Comparison of ENCODE assay signal across 20 mouse cellular contexts in genomic region chr5:8455565-8455964, GRCm38 (mm10). TPM values are rescaled to one million over a fixed set of nuclear protein-coding genes. Genes with fewer than 3 reads are reported as not detected.
DNase-seq lines count a peak whose midpoint lies in the region; ATAC-seq lines count a peak whose summit lies in the region.
"Had no signal": no experiment of that assay in that cellular context is flagged by ENCODE, and none has a peak within 500 bp of the region (broad histone marks: within the 10 kb centered on the region; RNA-seq: fewer than 3 reads in every experiment).

No protein-coding gene starts in this region.

- peak; percentile 37 for DNase-seq in thymus, postnatal 0 days (ENCODE audit: low spot score)
- no peak for DNase-seq in thymus, postnatal 25 days
- DNase-seq in CD4-positive, CD25-positive, alpha-beta regulatory T cell, adult 2 months (ENCODE audit: low read depth, low spot score), result peak; percentile 31
- DNase-seq in naive thymus-derived CD4-positive, alpha-beta T cell, adult 2 months (ENCODE audit: low read depth), result peak; percentile 28
- no peak for DNase-seq in ovary, adult 18-20 months (ENCODE audit: low spot score)
- DNase-seq in cerebellum, postnatal 25 days, result no peak
- DNase-seq in cerebellum, adult 8-10 months, result no peak
- DNase-seq: adrenal gland, postnatal 10 days; adrenal gland, postnatal 36 days; cerebellum, adult 18-20 months; cerebellum, adult 9-11 months; cerebellum, postnatal 36 days; gastrocnemius, postnatal 10 days; gastrocnemius, postnatal 36 days; heart, adult 11 months; heart, postnatal 36 days had no signal

- ATAC-seq in common myeloid progenitor, adult 5-6 weeks (replicated peaks; ENCODE audit: low read depth, poor library complexity, severe bottlenecking), result 0 out of 2 replicates have a peak, but pooled peaks have one; percentile 15
- ATAC-seq: forebrain, embryonic 13.5 days; forebrain, embryonic 16.5 days; hindbrain, embryonic 16.5 days had no signal

RNA-seq across cellular contexts. Expression of gene Slc25a40, which starts 32.9 kb away (rescaled TPM):
- polyA plus RNA-seq in thymus, postnatal 0 days (2015; fragmentation: Nextera tagmentation; extraction: Ambion mirVana), result 10.6 and 11.5 TPM in 2 replicates
- total RNA-seq in common myeloid progenitor, adult 5-6 weeks (2017), result 8.9 and 10.5 TPM in 2 replicates

RNA-seq across cellular contexts. Expression of gene Dbf4, which starts 33.0 kb away (rescaled TPM):
- polyA plus RNA-seq in thymus, postnatal 0 days (2015; fragmentation: Nextera tagmentation; extraction: Ambion mirVana), result 44.4 and 46.4 TPM in 2 replicates
- total RNA-seq in common myeloid progenitor, adult 5-6 weeks (2017), result 55.9 and 106 TPM in 2 replicates

Comparison
In these comparisons a context has a peak if more than half of its experiments do, and no peak if none do; other contexts are left out.
1. DNase-seq: peak in thymus, postnatal 0 days (single experiment), CD4-positive, CD25-positive, alpha-beta regulatory T cell, adult 2 months (single experiment) and naive thymus-derived CD4-positive, alpha-beta T cell, adult 2 months (single experiment); none in thymus, postnatal 25 days (single experiment), ovary, adult 18-20 months (single experiment), cerebellum, postnatal 25 days (0 of 2) and cerebellum, adult 8-10 months (single experiment).